Mouse (Mus musculus): ENCODE data around the gene Olfr1367.

DNA sequence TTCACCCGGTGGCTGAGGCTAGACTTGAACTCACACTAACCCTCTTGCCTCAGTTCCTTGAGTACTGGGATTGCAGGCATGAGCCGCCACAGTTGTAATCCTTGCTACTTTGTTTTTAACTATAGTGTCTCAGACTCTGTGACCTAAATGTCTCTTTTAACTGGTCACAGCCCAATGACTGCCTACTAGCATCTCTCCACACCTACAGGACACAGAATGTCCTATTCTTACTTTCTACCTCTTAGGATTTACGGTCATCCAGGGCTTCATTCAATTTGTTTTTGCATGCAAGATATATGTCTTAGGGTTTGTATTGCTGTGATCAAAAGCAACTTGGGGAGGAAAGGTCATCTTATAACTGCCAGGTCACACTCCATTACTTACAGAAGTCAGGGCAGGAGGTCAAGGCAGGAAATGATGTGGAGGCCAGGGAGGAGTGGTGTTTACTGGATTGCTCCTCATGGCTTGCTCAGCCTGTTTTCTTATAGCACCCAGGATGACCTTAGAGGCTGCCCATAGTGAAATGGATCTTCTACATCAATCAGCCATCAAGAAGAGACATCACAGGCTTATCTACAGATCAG lies 42.1 kb upstream of the Olfr1367 start:
- TF ChIP-seq CTCF (IDR thresholded peaks at IDR 0.05; ENCODE audit: low read depth, low read length) = no peak
- no peak for TF ChIP-seq POLR2A (IDR thresholded peaks at IDR 0.05; ENCODE audit: extremely low read depth, insufficient read depth, low read length)
